Mouse (Mus musculus) G1E (cell line): Measurements from ENCODE around the gene Dcaf15.

Experiments
- CTCF ChIP-seq: IDR thresholded peaks from 2 replicates; pipeline ENCODE4 v1.5.1; 2012; ENCODE audit warnings: low read depth, low read length, inconsistent platforms, mixed read lengths
- TAL1 ChIP-seq: conservative IDR thresholded peaks from 2 replicates; pipeline ENCODE4 v1.6.1; 2012; ENCODE audit warnings: low read depth, low read length, inconsistent platforms, mixed read lengths

- TF ChIP-seq CTCF (no peak), TAL1 (no peak)
Observed at GRCm38 (mm10) chr8:84125656-84126055, 21.1 kb upstream of the Dcaf15 start, which contains the start of gene Podnl1.
